Mouse (Mus musculus) cerebellum, adult 2 months (tissue): ENCODE measurements around the gene Pes1.

Experiments
- CTCF ChIP-seq: fragments of 200-500 bp; IDR thresholded peaks from 2 replicates; pipeline ENCODE4 v1.5.1; 2011; ENCODE audit warnings: low read depth, mild to moderate bottlenecking, control low read depth, low read length, moderate library complexity, borderline replicate concordance; ENCODE audit not compliant: insufficient read depth
- POLR2A ChIP-seq: fragments of 200-500 bp; IDR thresholded peaks from 2 replicates; pipeline ENCODE4 v1.6.1; 2011; ENCODE audit warnings: low read length, control low read depth, borderline replicate concordance; ENCODE audit not compliant: insufficient read depth

DNA sequence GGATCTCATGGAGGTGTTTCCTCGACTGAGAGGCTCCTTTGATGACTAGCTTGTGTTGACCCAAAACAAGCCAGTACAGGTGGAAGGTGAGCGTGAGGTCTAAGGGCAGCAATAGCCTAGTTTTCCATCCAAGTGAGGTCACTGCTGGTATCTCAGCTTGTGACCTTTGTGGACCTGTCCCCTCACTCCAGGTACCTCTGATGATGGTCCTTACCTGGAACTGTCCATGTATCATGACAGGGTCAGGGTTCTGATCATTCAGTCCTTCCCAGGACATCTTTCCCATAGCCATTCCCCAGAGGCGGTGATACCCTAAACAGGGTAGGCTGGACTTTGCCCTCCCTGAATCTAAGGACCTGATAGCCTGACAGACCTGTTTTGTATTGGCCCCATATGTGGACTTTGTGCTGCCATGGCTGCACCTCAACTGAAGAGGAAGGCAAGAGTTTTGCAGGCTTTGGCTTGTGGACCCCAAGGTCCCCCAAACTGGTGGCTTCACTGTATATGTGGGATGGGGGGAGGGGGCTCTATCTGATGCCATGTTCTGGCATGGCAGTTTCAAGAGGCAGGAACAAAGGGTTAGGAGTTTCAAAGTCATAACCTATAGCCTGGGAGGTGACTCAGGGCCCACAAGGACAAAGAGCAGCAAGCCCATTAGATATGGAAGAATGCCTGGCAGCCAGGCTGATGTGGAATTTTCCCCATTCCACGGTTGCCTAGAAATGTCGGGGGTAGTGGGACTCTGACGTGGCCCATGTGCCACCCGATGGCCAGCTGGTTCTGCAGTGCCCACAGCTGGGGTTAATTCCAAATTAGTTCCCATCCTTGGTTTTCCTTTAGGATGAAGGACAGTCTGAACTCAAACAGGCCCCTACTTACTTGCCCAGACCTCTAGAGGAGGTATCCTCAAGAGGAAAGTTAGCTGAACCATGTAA is 18.8 kb downstream of the Pes1 start:
- TF ChIP-seq POLR2A (no peak), CTCF (no peak)
